Mouse (Mus musculus): ENCODE measurements at regions not wholly inside any gene's neighbourhood (a gene's known extent, or its start where the extent isn't known, plus 50 kb on each side); places are given as distances from the start of the nearest gene placed in this dataset.
"Not testable (repeated sequence)": the region's sequence is repeated elsewhere in the genome, so short reads cannot be mapped to it uniquely, and the experiment has no call there.

DNA sequence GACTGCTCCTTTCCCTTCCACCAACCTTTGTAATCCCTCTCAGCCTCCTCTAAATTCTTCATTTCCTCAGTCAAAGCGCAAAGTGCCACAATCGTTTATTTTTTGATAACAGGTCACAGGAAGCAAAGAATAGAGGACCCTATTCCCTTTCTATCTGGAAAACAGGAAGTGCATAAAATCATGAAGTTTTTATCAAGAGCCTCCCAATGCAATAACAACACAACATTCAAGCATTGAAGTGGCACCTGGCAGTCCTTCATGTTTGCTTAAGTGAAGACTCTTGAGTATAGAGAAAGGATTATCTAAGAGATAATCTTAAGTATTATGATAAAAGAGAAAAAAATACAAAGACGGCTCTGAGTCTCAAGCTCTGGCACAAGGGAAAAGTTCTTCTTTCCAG is 111.9 kb downstream of the Ibtk start:
- H3K9ac ChIP-seq (replicated peaks), result no peak overlapping the region
- H3K4me3 ChIP-seq (replicated peaks), result no peak overlapping the region
- ATAC-seq (ENCODE audit: low FRiP score), result no peak
- H3K4me1 ChIP-seq, result no peaks in the 10 kb centered on the region
- no peak overlapping the region for H3K27ac ChIP-seq (replicated peaks)
- 96% methylated on average over 3 of the region's 3 CpGs for WGBS
- no peaks in the 10 kb centered on the region for H3K27me3 ChIP-seq (replicated peaks)
- H3K36me3 ChIP-seq, result no peaks in the 10 kb centered on the region
- H3K4me2 ChIP-seq, result no peak overlapping the region
- no peaks in the 10 kb centered on the region for H3K9me3 ChIP-seq (replicated peaks)

DNA sequence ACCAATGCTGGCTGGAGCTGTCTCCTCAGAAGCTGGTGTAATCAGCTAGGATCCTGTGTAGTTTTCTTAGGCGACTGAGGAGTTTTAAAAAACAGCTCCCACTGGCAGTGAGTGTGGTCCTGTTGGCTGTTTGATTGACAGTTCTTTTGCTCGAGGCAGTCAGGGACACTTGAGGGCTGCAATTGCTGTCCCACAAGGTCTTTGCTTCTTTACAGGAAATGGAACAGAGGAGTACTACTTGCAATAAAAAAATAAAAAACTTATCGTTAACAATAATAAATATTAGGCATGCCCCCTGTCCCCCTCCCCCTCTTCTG is 113.0 kb downstream of the Ibtk start:
- H3K4me3 ChIP-seq (replicated peaks), result no peak overlapping the region
- H3K27ac ChIP-seq (replicated peaks), result no peak overlapping the region
- no peak overlapping the region for H3K4me2 ChIP-seq
- ATAC-seq (ENCODE audit: low FRiP score), result no peak
- H3K9ac ChIP-seq (replicated peaks), result no peak overlapping the region
- no peaks in the 10 kb centered on the region for H3K27me3 ChIP-seq (replicated peaks)
- no peaks in the 10 kb centered on the region for H3K9me3 ChIP-seq (replicated peaks)
- 86% methylated on average over 3 of the region's 3 CpGs for WGBS
- no peaks in the 10 kb centered on the region for H3K4me1 ChIP-seq
- no peaks in the 10 kb centered on the region for H3K36me3 ChIP-seq

DNA sequence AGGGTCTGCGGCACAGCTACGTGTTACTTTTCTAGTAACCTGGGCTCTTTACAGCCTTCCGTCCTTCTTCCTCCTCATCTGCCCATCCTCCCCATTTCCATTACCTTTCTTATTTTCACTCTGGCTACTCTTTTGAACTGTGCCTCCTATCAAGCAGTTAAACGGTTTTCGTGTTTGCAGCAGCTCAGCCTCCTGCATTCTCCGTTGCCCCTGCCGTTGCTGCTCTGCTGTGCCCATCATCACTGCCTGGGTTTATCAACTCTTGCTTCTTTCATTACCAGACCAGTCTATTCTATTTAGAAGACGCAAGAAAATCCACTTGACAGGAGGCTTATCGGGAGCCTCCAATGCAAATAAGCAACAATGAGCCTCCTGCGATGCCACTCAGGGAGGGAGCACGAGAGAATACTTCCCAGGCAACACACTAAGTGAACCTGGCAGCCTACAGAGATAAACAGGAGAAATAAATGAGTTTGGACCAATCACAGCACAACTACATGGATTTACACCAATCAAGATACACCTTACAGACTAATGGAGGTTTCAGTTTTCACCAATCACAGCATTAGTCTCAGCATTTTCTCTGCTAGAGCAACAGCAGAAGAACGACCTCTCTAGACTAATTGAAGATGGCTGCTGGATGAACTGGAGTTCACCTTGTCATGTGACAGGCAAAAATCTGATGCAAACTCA is 113.5 kb downstream of the Ibtk start:
- no peak for ATAC-seq (ENCODE audit: low FRiP score)
- Histone ChIP-seq H3K4me1 (no peaks in the 10 kb centered on the region), H3K27ac (replicated peaks) (no peak overlapping the region), H3K27me3 (replicated peaks) (no peaks in the 10 kb centered on the region), H3K9ac (replicated peaks) (no peak overlapping the region), H3K36me3 (no peaks in the 10 kb centered on the region), H3K4me2 (no peak overlapping the region), H3K9me3 (replicated peaks) (no peaks in the 10 kb centered on the region), H3K4me3 (replicated peaks) (no peak overlapping the region)
- 93% methylated on average over 12 of the region's 12 CpGs for WGBS

DNA sequence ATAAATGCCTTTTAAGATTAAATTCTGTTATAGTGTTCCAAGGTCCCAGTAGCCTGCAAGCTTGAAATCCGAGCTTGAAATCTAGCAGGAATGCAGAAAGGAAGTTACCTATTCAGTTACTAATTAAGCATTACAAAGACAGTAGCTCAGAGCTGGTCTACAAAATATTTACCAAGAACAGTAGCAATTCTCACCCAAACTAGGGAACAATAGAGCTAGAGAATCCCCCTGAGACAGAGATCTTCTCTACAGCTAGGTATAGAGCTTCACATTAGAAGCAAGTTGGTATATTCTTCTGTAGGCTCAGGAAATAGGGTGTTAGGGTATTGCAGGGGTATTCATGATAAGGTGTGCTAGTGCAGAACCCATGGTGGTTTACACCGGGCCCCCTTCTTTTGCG is 114.3 kb downstream of the Ibtk start:
- H3K4me2 ChIP-seq; H3K4me1 ChIP-seq; H3K27me3 ChIP-seq (replicated peaks); H3K27ac ChIP-seq (replicated peaks); H3K9me3 ChIP-seq (replicated peaks); H3K9ac ChIP-seq (replicated peaks); H3K4me3 ChIP-seq (replicated peaks); ATAC-seq (ENCODE audit: low FRiP score); H3K36me3 ChIP-seq: not testable (repeated sequence)
- WGBS, result 81% methylated on average over 3 of the region's 3 CpGs

DNA sequence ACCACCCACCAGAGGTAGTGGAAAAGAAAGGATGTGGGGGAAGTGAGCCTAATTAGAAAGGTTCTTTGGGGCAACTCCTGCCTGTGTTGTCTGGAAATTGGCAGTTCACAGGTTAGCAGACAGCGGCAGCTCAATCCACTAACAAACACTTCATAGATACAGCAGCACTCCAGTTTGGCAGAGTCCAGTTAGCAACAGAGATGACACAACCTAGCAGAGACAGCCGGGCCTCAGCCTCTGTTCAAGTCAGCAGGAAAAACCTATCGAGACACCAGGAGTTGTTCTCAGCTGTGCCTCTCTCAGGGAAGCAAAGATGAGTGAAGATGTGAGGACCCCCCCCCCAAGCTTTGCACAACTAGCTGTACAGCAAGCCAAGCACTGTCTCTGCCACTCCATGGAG is 131.2 kb downstream of the Ibtk start:
- no peak for ATAC-seq (ENCODE audit: low FRiP score)
- H3K9me3 ChIP-seq (replicated peaks), result no peaks in the 10 kb centered on the region
- WGBS, result 93% methylated on average over 3 of the region's 3 CpGs
- H3K27me3 ChIP-seq (replicated peaks), result no peaks in the 10 kb centered on the region
- H3K4me2 ChIP-seq, result no peak overlapping the region
- H3K36me3 ChIP-seq, result no peaks in the 10 kb centered on the region
- H3K9ac ChIP-seq (replicated peaks), result no peak overlapping the region
- no peaks in the 10 kb centered on the region for H3K4me1 ChIP-seq
- H3K4me3 ChIP-seq (replicated peaks), result no peak overlapping the region
- H3K27ac ChIP-seq (replicated peaks), result no peak overlapping the region

DNA sequence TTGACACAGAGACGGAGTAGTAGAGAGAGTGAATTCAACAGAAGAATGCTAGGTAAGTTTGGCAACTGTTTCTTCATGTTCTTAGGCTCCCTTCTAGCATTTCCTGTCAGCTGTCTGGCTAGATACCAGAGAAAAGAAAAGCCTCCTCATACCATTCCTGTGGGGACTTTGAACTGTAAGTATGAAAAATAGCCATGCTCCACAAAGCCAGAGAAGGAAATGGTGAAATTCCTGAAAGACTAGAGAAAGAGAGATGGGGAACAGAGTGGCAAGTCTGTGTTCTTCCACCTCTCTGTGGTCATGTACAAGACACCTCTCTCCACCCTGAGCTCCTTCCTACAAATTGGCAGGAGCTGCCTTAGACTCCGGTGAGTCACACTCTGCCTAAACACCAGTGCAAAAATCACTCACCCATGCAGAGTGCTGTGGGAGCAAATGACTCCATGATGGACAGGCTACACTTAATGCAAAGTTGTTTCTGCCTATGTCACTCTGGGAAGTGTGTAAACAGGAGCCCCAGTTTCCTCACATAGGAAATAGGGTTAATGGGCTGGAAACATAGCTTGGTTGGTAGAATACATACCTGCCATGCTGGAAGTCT is 131.9 kb downstream of the Ibtk start:
- WGBS, result 71% methylated on average over 2 of the region's 2 CpGs
- no peak overlapping the region for H3K4me3 ChIP-seq (replicated peaks)
- H3K9me3 ChIP-seq (replicated peaks), result no peaks in the 10 kb centered on the region
- no peak for ATAC-seq (ENCODE audit: low FRiP score)
- no peak overlapping the region for H3K27ac ChIP-seq (replicated peaks)
- H3K4me2 ChIP-seq, result no peak overlapping the region
- no peaks in the 10 kb centered on the region for H3K27me3 ChIP-seq (replicated peaks)
- no peaks in the 10 kb centered on the region for H3K36me3 ChIP-seq
- H3K9ac ChIP-seq (replicated peaks), result no peak overlapping the region
- no peaks in the 10 kb centered on the region for H3K4me1 ChIP-seq

DNA sequence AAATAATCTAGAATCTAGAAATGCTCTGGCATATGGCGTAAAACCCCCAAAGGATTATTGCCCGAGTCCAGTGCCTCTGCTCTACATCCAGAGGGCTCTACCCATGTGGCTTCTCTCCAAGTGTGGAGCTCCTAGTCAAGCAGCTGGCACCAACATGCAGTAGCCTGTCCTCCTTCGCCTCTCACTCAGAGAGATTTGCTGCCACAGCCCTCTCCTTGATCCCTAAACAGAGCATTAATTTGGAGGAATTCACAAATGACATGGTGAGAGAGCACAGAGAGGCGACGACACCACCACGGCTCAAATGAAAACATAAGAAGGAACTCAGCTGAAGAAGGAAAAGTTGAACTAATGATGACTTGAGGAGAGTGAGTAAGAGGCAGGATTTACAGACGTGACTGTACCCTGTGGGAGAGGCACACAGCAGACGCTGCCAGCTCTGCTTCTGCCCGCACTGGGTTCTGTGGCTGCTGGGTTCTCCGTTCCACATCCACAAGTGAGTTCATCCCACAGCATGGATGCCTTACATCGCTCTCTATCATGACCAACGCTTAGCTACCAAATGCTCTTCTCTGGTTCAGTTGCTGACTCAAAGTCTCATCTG is 132.8 kb downstream of the Ibtk start:
- H3K27me3 ChIP-seq (replicated peaks), result no peaks in the 10 kb centered on the region
- no peak overlapping the region for H3K4me2 ChIP-seq
- WGBS, result 91% methylated on average over 12 of the region's 12 CpGs
- no peak overlapping the region for H3K27ac ChIP-seq (replicated peaks)
- H3K4me3 ChIP-seq (replicated peaks), result no peak overlapping the region
- no peaks in the 10 kb centered on the region for H3K36me3 ChIP-seq
- H3K9ac ChIP-seq (replicated peaks), result no peak overlapping the region
- ATAC-seq (ENCODE audit: low FRiP score), result no peak
- H3K9me3 ChIP-seq (replicated peaks), result no peaks in the 10 kb centered on the region
- H3K4me1 ChIP-seq, result no peaks in the 10 kb centered on the region

DNA sequence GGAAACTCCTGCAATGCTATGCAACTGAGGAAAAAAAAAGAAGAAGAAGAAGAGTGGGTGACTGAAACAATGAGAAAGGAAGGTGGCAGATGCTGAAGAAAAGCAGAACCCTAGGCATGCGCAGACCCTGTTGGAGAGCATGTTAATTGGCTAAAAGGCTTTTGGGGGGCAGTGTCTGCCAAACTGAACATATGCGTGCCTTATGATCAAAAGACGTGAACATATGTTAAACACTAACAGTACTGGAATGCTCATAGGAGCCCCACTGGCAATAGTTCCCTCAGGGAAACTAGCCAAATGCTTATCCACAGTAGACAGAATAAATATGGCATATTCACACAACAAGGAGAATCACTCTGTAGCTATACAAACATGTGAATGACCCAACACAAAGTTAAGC is 140.0 kb downstream of the Ibtk start:
- Histone ChIP-seq H3K27ac (replicated peaks) (no peak overlapping the region), H3K4me1 (no peaks in the 10 kb centered on the region), H3K9ac (replicated peaks) (no peak overlapping the region), H3K4me3 (replicated peaks) (no peak overlapping the region), H3K9me3 (replicated peaks) (no peaks in the 10 kb centered on the region), H3K36me3 (no peaks in the 10 kb centered on the region), H3K4me2 (no peak overlapping the region), H3K27me3 (replicated peaks) (no peaks in the 10 kb centered on the region)
- WGBS, result 69% methylated on average over 3 of the region's 3 CpGs
- no peak for ATAC-seq (ENCODE audit: low FRiP score)

DNA sequence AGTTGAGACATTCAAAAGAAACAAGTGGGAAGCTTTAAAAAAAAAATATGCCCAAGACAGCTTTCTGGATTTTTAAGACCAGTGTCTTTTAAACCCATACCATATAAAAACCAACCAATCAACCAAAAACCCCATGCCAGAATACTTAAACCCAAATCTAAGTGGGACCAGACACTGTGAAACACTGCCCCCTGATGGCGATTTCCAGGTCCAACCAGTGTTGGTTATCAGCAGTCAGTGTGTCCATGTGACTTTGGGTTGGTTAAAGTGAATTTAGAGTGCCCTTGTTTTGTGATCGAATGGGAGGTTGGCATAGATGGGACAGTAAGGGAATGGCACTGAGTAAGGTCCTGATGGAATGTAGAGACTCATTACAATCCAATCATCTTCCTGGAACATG is 152.2 kb downstream of the Ibtk start:
- no peaks in the 10 kb centered on the region for H3K9me3 ChIP-seq (replicated peaks)
- H3K27me3 ChIP-seq (replicated peaks), result no peaks in the 10 kb centered on the region
- no peak for ATAC-seq (ENCODE audit: low FRiP score)
- H3K27ac ChIP-seq (replicated peaks), result no peak overlapping the region
- H3K4me1 ChIP-seq, result no peaks in the 10 kb centered on the region
- no peak overlapping the region for H3K4me2 ChIP-seq
- 48% methylated on average over 2 of the region's 2 CpGs for WGBS
- H3K36me3 ChIP-seq, result no peaks in the 10 kb centered on the region
- no peak overlapping the region for H3K4me3 ChIP-seq (replicated peaks)
- no peak overlapping the region for H3K9ac ChIP-seq (replicated peaks)

DNA sequence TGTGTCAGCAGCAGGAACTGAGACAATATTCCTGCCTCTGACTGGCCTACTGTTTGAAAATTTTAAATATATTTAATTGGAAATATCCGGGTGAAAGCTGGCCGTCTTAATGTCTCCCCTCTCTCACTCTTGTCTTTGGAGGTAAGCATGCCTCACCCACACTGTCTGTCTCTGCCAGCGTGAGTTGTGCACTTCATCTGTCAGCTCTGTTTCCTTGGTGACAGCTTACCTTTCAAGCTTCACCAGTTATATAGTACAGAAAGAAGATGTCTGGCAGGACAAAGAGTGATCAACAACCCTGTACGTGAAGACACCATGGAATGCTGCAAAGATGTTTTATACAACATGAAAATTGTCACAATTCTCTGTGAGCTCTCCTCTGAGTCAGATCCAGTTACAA is 155.3 kb downstream of the Ibtk start:
- no peak overlapping the region for H3K4me2 ChIP-seq
- 79% methylated on average over 4 of the region's 4 CpGs for WGBS

DNA sequence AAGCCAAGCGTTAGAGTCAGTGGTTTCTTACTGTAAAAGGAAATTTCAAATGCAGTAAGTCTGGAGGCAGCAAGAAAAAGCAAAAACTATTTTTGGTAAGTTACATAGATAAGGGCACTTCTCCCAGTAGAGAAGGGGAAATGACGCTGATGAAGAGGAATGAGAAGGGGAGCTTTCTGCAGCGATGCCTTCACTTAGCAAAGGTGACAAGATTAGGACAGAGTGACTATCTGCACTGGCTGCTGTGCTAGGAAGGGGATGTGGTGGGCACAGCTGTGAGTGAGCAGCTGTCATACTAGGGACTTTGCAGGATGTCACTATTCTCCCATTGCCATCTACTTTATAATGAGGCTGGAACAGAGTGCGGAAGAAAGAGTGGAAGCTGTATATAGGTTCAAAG is 156.5 kb downstream of the Ibtk start:
- WGBS, result 93% methylated on average over 4 of the region's 4 CpGs

More for the DNA sequence above, 155.3 kb downstream of the Ibtk start:
- no peaks in the 10 kb centered on the region for H3K9me3 ChIP-seq (replicated peaks)
- no peaks in the 10 kb centered on the region for H3K4me1 ChIP-seq
- H3K27ac ChIP-seq (replicated peaks), result no peak overlapping the region
- no peak overlapping the region for H3K9ac ChIP-seq (replicated peaks)
- ATAC-seq (ENCODE audit: low FRiP score), result no peak
- H3K4me3 ChIP-seq (replicated peaks), result no peak overlapping the region
- H3K36me3 ChIP-seq, result no peaks in the 10 kb centered on the region
- no peaks in the 10 kb centered on the region for H3K27me3 ChIP-seq (replicated peaks)

DNA sequence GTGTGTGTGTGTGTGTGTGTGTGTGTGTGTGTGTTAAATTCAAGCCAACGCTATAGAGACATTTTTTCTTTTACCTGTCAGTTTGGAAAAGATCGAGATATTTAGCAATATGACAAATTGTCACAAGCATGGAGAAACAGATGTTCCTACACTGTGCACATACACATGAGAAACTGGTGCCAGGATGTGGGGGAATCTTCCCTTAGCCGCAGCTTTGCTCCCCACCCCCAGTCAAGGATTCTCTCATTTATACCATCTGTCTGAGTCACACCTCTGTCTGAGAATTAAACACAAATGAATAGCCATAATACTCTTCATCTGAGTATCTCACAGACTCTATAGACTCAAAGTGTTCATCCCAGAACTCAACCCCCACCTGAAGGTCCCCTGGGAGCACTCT is 159.9 kb downstream of the Ibtk start:
- no peak for ATAC-seq (ENCODE audit: low FRiP score)
- WGBS, result 89% methylated on average over 3 of the region's 3 CpGs
- H3K9ac ChIP-seq (replicated peaks), result no peak overlapping the region
- H3K9me3 ChIP-seq (replicated peaks), result no peaks in the 10 kb centered on the region; the same call in 1 of the 2 replicates
- no peak overlapping the region for H3K4me3 ChIP-seq (replicated peaks)
- H3K36me3 ChIP-seq, result no peaks in the 10 kb centered on the region
- no peaks in the 10 kb centered on the region for H3K4me1 ChIP-seq
- no peak overlapping the region for H3K27ac ChIP-seq (replicated peaks)
- H3K27me3 ChIP-seq (replicated peaks), result no peaks in the 10 kb centered on the region
- no peak overlapping the region for H3K4me2 ChIP-seq

More for the DNA sequence above, 156.5 kb downstream of the Ibtk start:
- no peak overlapping the region for H3K4me2 ChIP-seq
- no peak overlapping the region for H3K27ac ChIP-seq (replicated peaks)
- H3K27me3 ChIP-seq (replicated peaks), result no peaks in the 10 kb centered on the region
- H3K36me3 ChIP-seq, result no peaks in the 10 kb centered on the region
- H3K4me1 ChIP-seq, result no peaks in the 10 kb centered on the region
- no peaks in the 10 kb centered on the region for H3K9me3 ChIP-seq (replicated peaks)
- ATAC-seq (ENCODE audit: low FRiP score), result no peak
- no peak overlapping the region for H3K4me3 ChIP-seq (replicated peaks)
- no peak overlapping the region for H3K9ac ChIP-seq (replicated peaks)
